Mouse (Mus musculus) testis, adult 2 months (tissue): Measurements from ENCODE around the gene Cmip.

Source experiments
- CTCF ChIP-seq: fragments of 200-500 bp; IDR thresholded peaks from 2 replicates; pipeline ENCODE4 v1.5.1; 2012; ENCODE audit warnings: low read depth, mild to moderate bottlenecking, inconsistent platforms, low read length, moderate library complexity; ENCODE audit not compliant: control insufficient read depth, insufficient read depth, insufficient replicate concordance
- POLR2A ChIP-seq: fragments of 200-500 bp; IDR thresholded peaks from 2 replicates; pipeline ENCODE4 v1.6.1; 2012; ENCODE audit warnings: low read depth, mild to moderate bottlenecking, inconsistent platforms, low read length, moderate library complexity; ENCODE audit not compliant: control insufficient read depth

DNA sequence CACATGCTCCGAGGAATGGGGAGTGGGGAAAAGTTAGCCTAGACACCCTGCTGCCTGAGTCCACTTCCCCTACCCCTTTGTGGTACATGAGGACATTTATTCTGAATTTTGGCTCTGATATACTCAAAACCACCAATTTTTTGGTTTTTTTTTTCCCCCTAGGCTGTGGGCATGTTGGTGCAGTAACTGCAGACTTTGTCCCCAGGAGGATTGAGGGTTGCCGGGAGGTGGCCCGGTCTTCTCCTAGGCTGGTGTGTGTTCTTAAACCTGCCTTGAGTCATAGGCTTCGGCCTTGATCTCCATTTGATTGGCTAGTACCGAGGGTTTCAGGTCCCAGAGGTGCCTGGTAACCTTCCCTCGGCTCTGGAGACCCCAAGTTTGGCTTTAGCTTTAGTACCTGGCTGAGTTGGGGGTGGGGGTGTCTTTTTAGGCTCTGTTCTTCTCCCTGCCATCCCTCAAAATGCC lies 1.7 kb downstream of the Cmip start:
- TF ChIP-seq CTCF (no peak), POLR2A (no peak)
